Mouse (Mus musculus): Measurements from ENCODE around the gene Scfd2. TPM values are rescaled to one million over a fixed set of nuclear protein-coding genes. Genes with fewer than 3 reads are reported as not detected.

Gene Scfd2
- total RNA-seq, 2 experiments from 2014 or later = 26.8 to 34.0 TPM

- peak in 1 of 2 experiments; percentile 62 for DNase-seq (ENCODE audit: low spot score in 2 of 2)
- intact Hi-C loops (cut with DNase I) = no loop called here
Observed at GRCm38 (mm10) chr5:74260378-74260809, 271.2 kb downstream of the Scfd2 start.

- no peak for DNase-seq (ENCODE audit: low spot score in 2 of 2)
- intact Hi-C loops (cut with DNase I) = no loop called here
Observed at GRCm38 (mm10) chr5:74256705-74257104, 274.9 kb downstream of the Scfd2 start.

- DNase-seq (ENCODE audit: low spot score in 2 of 2) = no peak
- intact Hi-C loops (cut with DNase I) = loop anchor here (1.0 kb wide), 1 partner anchor 22 kb away; no protein-coding TSS in a partner anchor
Observed at GRCm38 (mm10) chr5:74254996-74255395, 276.6 kb downstream of the Scfd2 start.

DNA sequence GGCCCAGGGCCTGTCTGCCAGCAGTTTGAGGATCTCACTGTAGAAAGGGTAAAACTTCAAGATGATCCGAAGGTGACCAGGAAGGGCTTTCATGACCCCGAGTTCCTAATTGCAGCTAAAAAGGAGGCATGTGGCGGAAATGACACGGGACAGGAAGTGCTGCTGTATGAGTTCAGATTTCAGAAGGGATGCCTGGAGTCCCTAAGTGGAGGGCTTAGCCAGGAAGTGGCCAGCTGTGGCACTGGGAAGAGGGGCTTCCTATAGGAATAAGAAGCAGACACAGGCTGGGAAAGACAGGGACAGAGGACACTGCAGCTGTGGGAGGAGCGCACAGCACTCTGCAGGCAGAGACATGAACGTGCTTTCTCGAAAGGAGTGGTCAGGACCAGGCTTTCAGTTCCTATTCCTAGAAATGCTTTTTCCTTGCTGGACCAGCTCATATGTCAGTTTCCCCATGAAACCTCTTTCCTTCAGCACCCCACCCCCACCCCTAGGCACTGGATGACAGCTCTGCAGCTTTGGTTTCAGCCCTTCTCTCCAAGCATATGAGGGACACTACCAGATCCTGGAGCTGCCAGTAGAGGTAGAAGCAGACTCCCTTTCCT, 277.7 kb downstream of the Scfd2 start:
- intact Hi-C loops (cut with DNase I) = loop anchor here (1.0 to 2.0 kb wide), 2 partner anchors 23 to 65 kb away; no protein-coding TSS in a partner anchor
- DNase-seq (ENCODE audit: low spot score in 2 of 2) = no peak

DNA sequence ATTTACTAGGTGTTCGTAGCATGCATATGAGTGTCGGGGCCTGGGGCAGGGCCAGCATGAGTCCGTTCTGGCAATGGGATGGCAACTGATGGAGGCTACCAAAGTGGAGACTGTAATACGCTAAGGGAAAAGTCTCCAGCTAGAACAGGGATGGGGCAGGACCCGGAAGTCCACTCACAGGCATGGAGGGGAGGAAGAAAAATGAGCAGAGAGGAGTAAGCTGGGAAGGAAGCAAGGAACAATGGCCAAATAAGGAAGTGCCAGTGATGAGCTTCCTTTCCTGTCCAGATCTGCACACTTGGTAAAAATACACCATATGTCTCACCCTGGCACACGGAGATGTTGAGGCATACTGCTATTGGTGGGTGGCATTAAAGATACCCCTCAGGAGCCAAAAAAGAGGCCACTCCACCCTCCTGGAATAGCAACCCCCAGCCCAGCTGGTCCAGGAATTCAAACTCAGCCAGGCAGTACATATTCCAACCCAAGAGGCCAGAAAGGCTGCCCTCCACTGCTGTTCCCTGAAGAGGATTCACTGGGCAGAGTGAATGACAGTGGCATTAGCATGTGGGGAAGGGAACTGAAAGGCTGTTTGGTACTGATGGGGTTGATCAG, 278.8 kb downstream of the Scfd2 start:
- peak; percentile 69 to 79 for DNase-seq (ENCODE audit: low spot score in 2 of 2)
- intact Hi-C loops (cut with DNase I) = loop anchor here (2.0 kb wide), 1 partner anchor 64 kb away; no protein-coding TSS in a partner anchor

DNA sequence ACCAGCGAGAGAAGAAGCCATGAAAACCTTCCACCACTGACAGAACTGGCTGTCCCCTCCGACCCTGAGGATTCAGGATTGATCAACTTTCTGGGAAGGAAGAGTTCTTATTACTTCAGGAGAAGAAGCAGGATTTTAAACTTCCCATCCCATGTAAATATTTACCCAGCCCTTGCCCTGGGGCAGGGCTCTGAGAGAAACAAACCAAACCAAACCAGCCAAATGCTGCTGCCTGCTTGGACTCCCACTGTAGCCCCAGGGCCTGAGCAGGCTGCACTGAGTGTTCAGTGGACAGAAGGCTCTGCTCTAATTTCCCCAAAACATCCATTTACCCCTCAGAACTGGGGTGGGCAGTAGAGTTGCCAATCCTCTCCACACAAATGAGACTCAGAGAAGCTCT, 280.6 kb downstream of the Scfd2 start:
- no peak for DNase-seq (ENCODE audit: low spot score in 2 of 2)
- intact Hi-C loops (cut with DNase I) = no loop called here

DNA sequence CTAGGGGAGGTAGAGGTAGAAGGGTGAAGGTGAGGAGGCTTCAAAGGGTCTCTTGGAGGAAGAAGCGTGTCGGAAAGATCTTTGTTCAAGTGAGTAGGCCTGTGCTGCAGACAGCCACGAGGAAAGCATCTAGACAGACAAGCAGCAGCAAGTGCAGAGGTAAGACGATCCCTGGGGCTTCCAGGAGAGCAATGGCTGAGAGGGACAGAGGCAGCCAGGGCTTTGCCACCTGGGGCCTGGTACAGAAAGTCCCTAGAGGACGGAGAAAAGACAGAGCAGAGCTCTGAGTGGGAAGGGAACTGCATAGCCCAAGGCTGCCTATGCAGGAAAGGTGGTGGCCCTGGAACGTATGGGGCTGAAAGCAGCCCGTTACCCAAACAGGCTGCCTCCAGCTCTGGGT, 281.3 kb downstream of the Scfd2 start:
- intact Hi-C loops (cut with DNase I) = no loop called here
- no peak for DNase-seq (ENCODE audit: low spot score in 2 of 2)

GRCm38 (mm10) chr5:74249794-74250193, 281.8 kb downstream of the Scfd2 start:
- no peak for DNase-seq (ENCODE audit: low spot score in 2 of 2)
- intact Hi-C loops (cut with DNase I) = no loop called here

GRCm38 (mm10) chr5:74246971-74247370, 284.6 kb downstream of the Scfd2 start:
- no peak for DNase-seq (ENCODE audit: low spot score in 2 of 2)
- intact Hi-C loops (cut with DNase I) = no loop called here

DNA sequence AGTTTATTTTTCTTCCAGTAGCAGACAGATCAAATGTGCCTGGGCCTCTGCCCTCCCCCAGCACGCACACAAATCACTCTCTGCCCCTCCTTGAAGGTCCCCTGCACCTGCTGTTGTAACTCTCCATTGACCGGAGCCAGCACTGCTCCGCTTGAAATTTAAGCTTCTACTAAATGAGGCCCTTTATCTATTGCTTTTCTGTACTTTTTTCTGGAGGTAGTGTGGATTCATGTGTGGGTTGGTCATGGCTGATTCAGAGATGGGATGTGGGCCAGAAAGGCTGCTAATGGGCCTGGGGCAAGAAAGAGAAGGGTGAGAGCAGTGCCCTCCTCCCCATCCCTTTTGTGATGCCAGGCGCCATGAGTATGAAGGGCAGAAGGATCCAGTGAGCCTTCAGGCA, 285.1 kb downstream of the Scfd2 start:
- intact Hi-C loops (cut with DNase I) = no loop called here
- DNase-seq (ENCODE audit: low spot score in 2 of 2) = no peak

DNA sequence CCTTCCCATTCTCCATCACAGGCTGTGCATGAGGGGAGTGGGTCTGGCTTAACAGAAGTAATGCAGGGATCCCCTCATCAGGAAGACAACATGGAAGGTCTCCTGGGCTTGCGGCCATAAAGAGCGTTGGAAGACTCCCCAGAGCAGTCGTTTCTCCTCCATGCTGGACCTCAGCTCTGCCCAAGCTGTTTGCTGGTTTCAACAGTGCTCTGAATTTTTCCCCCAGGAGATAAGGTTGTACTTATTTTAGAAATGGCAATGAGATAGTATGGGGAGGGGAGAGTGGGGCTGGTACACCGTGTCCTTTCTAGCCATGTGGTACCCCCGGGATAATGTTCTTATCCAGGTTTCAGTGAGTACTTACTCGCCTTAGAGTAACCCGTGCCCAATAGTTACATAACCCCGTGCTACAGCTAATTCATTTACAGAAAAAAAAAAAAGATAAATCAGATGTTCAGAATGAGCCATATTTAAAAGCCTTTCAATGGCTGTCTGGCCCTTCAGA, 285.9 kb downstream of the Scfd2 start:
- intact Hi-C loops (cut with DNase I) = no loop called here
- no peak for DNase-seq (ENCODE audit: low spot score in 2 of 2)

DNA sequence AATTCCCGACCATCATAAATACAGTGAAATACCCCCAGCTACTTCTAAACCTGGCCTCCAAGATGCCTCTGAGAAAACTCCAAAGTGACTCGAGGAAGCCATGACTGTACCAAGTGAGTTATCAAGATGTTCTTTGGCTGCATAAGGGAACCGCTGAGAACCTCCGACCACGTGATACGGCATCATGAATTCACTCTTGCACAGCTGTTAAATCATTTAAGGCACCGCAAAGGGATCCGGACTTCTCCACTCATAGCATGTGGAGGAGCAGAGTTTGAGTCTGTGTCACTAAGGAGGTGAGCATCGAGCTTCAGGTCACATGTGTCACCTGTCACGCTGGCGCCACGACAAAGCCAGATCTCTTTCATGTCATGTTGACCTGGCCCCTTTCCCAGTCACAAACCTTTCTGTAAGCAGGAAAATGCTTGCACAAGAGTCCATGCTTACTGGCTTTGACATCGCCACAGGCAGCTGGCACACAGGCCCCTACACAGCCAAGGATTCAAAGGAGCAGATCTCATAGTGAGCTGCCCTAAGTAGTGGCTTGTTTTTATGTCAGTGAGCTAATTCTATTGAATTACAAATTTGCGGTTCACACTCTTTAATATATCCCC, 287.0 kb downstream of the Scfd2 start:
- no peak for DNase-seq (ENCODE audit: low spot score in 2 of 2)

DNA sequence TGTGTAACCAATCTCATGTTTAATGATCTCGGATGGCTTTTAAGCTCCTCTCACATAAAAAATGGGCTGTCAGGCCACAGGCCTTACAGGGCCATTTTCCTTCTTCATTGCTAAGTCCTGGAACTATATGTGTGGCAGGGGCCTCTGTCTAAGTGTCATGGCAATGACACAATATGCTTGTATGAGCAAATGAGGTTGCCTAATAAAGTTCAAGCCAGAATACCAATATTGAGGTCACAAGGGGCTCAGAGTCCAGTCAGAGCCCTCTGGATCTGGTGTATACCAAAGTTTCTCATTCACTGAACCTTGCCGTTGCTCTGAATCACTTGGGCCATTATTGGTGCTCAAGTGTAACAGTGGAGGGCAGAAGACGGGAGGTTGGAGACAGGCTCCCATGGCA, 288.9 kb downstream of the Scfd2 start:
- intact Hi-C loops (cut with DNase I) = no loop called here
- no peak for DNase-seq (ENCODE audit: low spot score in 2 of 2)

More for the DNA sequence above, 287.0 kb downstream of the Scfd2 start:
- intact Hi-C loops (cut with DNase I) = no loop called here

DNA sequence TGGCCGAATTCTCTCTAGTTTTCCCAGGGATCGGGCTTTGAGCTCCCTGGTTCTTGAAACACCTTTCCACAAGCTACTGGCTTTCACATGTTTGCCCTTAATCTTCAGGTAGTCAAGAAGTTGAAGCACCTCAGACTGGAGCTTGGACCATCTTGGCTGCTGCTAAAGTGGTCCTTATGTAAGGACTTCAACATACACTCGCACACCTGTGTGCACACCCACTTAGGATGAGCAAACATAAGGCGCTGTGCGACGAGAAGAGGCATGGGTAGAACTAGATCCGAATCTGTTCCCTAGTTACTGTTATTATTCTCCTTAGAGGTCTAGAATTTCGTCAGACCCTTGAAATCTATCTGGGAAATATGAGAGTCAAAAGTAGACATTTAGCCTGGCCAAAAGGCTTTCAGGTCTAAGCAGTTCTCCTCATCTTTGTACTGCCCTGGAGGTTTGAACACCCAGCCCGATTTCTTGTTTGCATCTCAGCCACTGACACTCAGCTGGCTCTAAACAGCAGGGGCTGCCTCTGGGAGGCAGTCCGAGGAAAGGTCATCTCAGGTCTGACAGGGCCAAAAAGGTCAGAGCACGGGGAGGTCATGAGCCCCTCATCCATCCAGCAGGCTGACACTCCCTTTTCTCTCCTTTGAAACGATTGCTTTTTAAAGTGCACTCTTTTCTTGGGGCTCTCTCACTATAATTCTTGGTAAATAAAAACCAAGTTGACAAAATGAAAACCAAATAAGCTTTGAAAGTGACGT, 290.5 kb downstream of the Scfd2 start:
- DNase-seq (ENCODE audit: low spot score in 2 of 2) = no peak

DNA sequence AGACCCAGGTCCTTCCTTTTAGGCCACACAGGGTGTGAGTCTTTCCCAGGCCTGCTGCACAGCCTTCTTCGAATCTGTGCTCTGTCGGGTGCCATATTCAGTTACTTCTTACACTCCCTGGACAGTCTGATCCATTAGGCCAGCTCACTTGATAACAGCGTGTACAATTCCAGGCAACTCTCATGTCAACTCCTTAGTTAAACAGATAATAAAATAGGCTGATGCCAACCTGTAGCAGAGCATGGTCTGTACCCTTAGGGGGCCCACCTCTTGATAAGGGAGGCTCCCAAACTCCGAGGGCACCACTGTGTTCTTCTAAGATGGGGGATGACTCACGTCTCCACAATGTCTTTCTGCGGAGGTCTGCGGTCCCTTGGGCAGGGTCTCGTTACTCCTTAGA, 291.3 kb downstream of the Scfd2 start:
- DNase-seq (ENCODE audit: low spot score in 2 of 2) = no peak
- intact Hi-C loops (cut with DNase I) = no loop called here

More for the DNA sequence above, 290.5 kb downstream of the Scfd2 start:
- intact Hi-C loops (cut with DNase I) = no loop called here

DNA sequence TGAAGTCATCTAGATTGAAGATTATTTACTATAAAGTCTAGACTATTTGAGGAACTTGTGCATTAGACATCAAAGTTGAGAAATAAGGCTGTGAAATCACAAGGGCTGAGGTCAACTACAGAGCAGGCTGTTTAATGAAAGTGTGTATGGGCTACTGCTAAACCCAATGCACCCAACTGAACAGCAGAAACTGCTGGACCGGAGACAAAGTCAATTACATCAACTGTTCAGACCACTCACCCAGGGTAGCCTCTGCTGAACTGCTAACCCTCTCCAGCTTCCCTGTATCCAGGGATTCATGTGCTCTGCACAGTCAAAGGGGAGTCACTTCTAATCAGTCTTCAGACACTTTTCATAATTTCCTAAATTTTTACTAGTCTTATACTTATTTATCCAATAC, 292.2 kb downstream of the Scfd2 start:
- DNase-seq (ENCODE audit: low spot score in 2 of 2) = no peak
- intact Hi-C loops (cut with DNase I) = no loop called here

GRCm38 (mm10) chr5:74233808-74234207, 297.8 kb downstream of the Scfd2 start:
- intact Hi-C loops (cut with DNase I) = no loop called here

GRCm38 (mm10) chr5:74230525-74230924, 301.0 kb downstream of the Scfd2 start:
- intact Hi-C loops (cut with DNase I) = no loop called here
- DNase-seq (ENCODE audit: low spot score in 2 of 2) = no peak

More at GRCm38 (mm10) chr5:74233808-74234207, 297.8 kb downstream of the Scfd2 start:
- DNase-seq (ENCODE audit: low spot score in 2 of 2) = no peak

DNA sequence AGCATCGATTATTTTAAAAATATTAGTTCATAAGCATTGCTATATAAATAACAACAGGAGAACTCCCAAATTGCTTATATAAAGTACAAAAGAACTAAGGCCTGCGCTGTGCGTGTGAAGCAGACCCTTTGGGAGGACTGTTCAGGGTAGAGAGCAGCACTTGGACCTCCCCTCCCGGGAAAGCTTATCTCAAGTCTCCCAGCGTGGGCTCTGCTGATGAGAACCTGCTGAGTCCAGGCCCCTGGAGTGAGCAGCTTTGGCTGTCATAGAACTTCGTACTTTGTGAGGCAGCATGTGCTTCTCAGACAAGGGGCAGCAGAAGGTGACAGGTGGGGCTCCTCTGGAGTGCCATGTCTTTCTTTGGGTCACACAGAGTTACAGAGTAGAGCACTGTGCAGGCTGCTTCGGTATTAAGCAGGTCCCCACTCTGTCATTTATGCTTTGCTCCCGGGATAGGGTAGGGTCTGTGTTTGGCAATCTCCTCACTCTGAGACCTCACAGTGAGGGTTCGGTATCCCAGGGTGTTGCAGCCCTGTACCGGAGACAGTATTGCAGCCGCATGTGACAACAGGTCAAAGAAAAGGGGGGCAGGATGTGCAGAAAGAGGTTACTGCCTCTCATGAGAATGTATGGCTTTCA, 301.7 kb downstream of the Scfd2 start:
- DNase-seq (ENCODE audit: low spot score in 2 of 2) = no peak
- intact Hi-C loops (cut with DNase I) = no loop called here

DNA sequence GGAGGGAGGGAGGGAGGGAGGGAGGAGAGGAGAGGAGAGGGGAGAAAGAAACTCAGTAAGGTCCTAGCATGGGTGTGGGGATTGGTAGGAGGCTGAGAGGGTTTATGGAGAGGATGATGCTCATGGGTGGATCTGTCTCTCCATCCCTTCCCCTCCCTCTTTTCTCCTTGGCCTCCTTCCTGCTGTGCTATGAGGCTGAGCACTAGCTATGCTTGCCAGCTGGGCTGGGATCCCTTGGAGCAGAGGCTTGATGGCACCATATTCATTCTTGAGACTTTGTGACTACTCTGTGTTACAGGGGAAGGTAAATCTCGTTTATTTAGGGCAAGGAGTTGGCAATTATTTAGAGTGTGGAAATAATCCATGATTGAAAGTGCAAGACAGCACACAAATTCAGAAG, 302.6 kb downstream of the Scfd2 start:
- intact Hi-C loops (cut with DNase I) = no loop called here
- no peak for DNase-seq (ENCODE audit: low spot score in 2 of 2)
